ENCODE assay signal across 19 mouse cellular contexts in genomic region chr14:62128918-62129317, GRCm38 (mm10).
"Had no signal": no experiment of that assay in that cellular context is flagged by ENCODE, and none has a peak within 500 bp of the region (broad histone marks: within the 10 kb centered on the region; RNA-seq: fewer than 3 reads in every experiment).

No protein-coding gene starts in this region.

- H3K4me2 ChIP-seq: lung, embryonic 14.5 days; midbrain, embryonic 12.5 days; neural tube, embryonic 13.5 days; neural tube, embryonic 15.5 days had no signal

- ATAC-seq: midbrain, embryonic 16.5 days had no signal

- H3K9ac ChIP-seq: lung, embryonic 14.5 days; midbrain, embryonic 12.5 days; neural tube, embryonic 13.5 days; neural tube, embryonic 15.5 days had no signal

- H3K27ac ChIP-seq: midbrain, embryonic 10.5 days; midbrain, embryonic 12.5 days; neural tube, embryonic 13.5 days; neural tube, embryonic 15.5 days had no signal

- DNase-seq: lung, adult 18-20 months; lung, embryonic 14.5 days; lung, postnatal 10 days; lung, postnatal 4 days; midbrain, embryonic 14.5 days; retina, postnatal 1 day; right cerebral cortex, adult 18-20 months; right cerebral cortex, postnatal 25 days; right cerebral cortex, postnatal 4 days; spleen, adult 18-20 months; thymus, adult 18-20 months; thymus, postnatal 14 days; thymus, postnatal 36 days had no signal

- H3K9me3 ChIP-seq: midbrain, embryonic 10.5 days; midbrain, embryonic 12.5 days; neural tube, embryonic 13.5 days; neural tube, embryonic 15.5 days had no signal

- H3K4me1 ChIP-seq: midbrain, embryonic 10.5 days; midbrain, embryonic 12.5 days; neural tube, embryonic 13.5 days; neural tube, embryonic 15.5 days had no signal

- H3K4me3 ChIP-seq: midbrain, embryonic 10.5 days; midbrain, embryonic 12.5 days; myocyte; neural tube, embryonic 13.5 days; neural tube, embryonic 15.5 days had no signal

- H3K27me3 ChIP-seq: midbrain, embryonic 12.5 days; neural tube, embryonic 13.5 days; neural tube, embryonic 15.5 days had no signal

- H3K36me3 ChIP-seq: midbrain, embryonic 10.5 days; midbrain, embryonic 12.5 days; neural tube, embryonic 13.5 days; neural tube, embryonic 15.5 days had no signal
